Mouse (Mus musculus): ENCODE data around the gene Zfp704. TPM values are rescaled to one million over a fixed set of nuclear protein-coding genes. Genes with fewer than 3 reads are reported as not detected.
A peak's percentile ranks its signal among the peaks of the same experiment; 100 is the strongest.

The Zfp704 gene
- total and polyA plus RNA-seq, 2 experiments from 2014 or later, result 11.3 to 68.8 TPM

DNA sequence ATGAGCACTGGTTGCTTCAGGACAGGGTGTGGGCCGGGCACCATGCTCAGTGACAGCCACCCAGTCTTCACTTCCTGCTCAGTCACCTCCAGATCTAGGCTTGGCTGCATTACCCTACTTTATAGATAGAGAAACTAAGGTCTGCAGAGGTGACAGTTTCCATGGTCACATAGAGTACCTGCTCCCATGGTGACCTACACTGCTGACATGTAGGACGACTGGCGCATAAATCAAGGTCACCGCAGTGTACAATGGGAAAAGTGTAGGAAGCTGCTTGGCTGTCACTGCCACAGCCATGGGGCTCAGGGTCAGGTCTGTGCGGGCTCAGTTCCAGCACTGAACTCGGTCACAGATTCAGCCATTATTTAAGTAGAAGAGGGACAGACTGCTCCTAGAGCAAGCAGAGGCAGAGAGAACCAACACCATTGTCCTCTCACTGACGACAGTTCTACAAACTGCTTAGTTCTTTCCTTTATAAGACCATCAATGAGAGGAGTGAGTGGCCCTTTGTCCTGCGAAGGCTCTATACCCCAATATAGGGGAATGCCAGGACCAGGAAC lies 109.8 kb downstream of the Zfp704 start:
- Histone ChIP-seq H3K9me3 (ENCODE audit: low read length) (no peaks in the 10 kb centered on the region), H3K4me2 (ENCODE audit: low read depth, low read length, poor library complexity, severe bottlenecking) (0 out of 2 replicates have a peak overlapping the region, but pooled peaks have one; percentile 13), H3K9ac (replicated peaks; ENCODE audit: low read length, poor library complexity, severe bottlenecking) (0 out of 2 replicates have a peak overlapping the region, but pooled peaks have one; percentile 3), H3K4me1 (ENCODE audit: insufficient read depth, low read length) (peaks cover 16% of the 10 kb centered on the region), H3K36me3 (ENCODE audit: insufficient read depth, low read length) (no peaks in the 10 kb centered on the region), H3K27ac (ENCODE audit: low read depth, low read length) (peak overlapping the region; percentile 73), H3K4me3 (ENCODE audit: low read depth, low read length) (no peak overlapping the region), H3K27me3 (ENCODE audit: insufficient read depth, low read length) (no peaks in the 10 kb centered on the region)
- peak; percentile 42 for DNase-seq (ENCODE audit: low spot score)
- TF ChIP-seq CTCF (IDR thresholded peaks at IDR 0.05), result no peak
- peak; percentile 64; the same call in 1 of the 2 replicates for ATAC-seq (ENCODE audit: low FRiP score)
- 31% methylated on average over 8 of the region's 8 CpGs for WGBS

DNA sequence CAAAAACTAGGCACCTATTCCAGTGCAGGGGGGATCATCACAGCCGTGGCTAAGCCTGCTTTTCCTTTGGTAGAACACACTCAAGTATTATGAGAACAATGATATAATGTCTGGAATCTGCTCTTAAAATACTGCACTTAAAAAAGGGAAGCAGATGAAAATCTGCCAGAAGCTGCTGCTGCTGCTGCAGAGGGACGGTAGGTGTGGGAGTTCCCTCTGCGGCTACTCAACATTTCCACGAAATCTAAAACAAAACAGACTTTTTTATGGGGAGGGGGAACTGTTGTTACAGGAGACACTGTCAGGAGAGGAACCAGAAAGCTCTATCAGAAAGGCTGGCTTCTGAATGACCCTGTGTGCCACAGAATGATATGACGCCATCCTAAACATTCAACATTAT lies 110.4 kb downstream of the Zfp704 start:
- H3K27me3 ChIP-seq (ENCODE audit: insufficient read depth, low read length), result no peaks in the 10 kb centered on the region
- no peak overlapping the region for H3K9ac ChIP-seq (replicated peaks; ENCODE audit: low read length, poor library complexity, severe bottlenecking)
- H3K36me3 ChIP-seq (ENCODE audit: insufficient read depth, low read length), result no peaks in the 10 kb centered on the region
- H3K4me3 ChIP-seq (ENCODE audit: low read depth, low read length), result no peak overlapping the region
- H3K27ac ChIP-seq (ENCODE audit: low read depth, low read length), result peak overlapping the region; percentile 73; the same call in 1 of the 2 replicates
- no peak overlapping the region for H3K4me2 ChIP-seq (ENCODE audit: low read depth, low read length, poor library complexity, severe bottlenecking)
- ATAC-seq (ENCODE audit: low FRiP score) (no peak), DNase-seq (ENCODE audit: low spot score) (no peak)
- H3K4me1 ChIP-seq (ENCODE audit: insufficient read depth, low read length), result peaks cover 16% of the 10 kb centered on the region
- no peak for TF ChIP-seq CTCF (IDR thresholded peaks at IDR 0.05)
- 45% methylated on average over 5 of the region's 5 CpGs for WGBS
- H3K9me3 ChIP-seq (ENCODE audit: low read length), result no peaks in the 10 kb centered on the region

DNA sequence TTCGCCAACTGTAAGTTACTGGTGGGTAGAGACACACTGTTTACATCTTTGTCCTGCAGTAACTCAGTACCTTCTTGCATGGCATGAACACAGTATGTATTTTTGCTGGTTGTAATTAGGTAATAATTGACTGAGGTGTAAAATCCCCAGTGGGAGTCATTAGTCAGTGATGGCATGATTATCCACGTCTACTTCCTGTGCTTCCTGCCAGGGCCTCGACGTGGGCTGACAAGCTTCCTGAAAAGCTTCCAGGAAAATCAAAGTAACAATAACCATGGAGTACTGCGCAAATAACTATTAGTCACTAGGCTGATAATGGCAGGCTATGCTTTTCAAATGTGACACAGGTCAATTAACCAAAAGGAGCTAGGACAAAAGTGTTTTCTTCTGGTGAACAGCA lies 112.6 kb downstream of the Zfp704 start:
- WGBS, result 48% methylated on average over 5 of the region's 5 CpGs
- Histone ChIP-seq H3K27me3 (ENCODE audit: insufficient read depth, low read length) (no peaks in the 10 kb centered on the region), H3K4me2 (ENCODE audit: low read depth, low read length, poor library complexity, severe bottlenecking) (no peak overlapping the region), H3K4me1 (ENCODE audit: insufficient read depth, low read length) (peaks cover 16% of the 10 kb centered on the region), H3K36me3 (ENCODE audit: insufficient read depth, low read length) (no peaks in the 10 kb centered on the region), H3K27ac (ENCODE audit: low read depth, low read length) (no peak overlapping the region), H3K4me3 (ENCODE audit: low read depth, low read length) (no peak overlapping the region), H3K9me3 (ENCODE audit: low read length) (no peaks in the 10 kb centered on the region), H3K9ac (replicated peaks; ENCODE audit: low read length, poor library complexity, severe bottlenecking) (no peak overlapping the region)
- ATAC-seq (ENCODE audit: low FRiP score), result no peak
- DNase-seq (ENCODE audit: low spot score), result no peak
- TF ChIP-seq CTCF (IDR thresholded peaks at IDR 0.05), result no peak

DNA sequence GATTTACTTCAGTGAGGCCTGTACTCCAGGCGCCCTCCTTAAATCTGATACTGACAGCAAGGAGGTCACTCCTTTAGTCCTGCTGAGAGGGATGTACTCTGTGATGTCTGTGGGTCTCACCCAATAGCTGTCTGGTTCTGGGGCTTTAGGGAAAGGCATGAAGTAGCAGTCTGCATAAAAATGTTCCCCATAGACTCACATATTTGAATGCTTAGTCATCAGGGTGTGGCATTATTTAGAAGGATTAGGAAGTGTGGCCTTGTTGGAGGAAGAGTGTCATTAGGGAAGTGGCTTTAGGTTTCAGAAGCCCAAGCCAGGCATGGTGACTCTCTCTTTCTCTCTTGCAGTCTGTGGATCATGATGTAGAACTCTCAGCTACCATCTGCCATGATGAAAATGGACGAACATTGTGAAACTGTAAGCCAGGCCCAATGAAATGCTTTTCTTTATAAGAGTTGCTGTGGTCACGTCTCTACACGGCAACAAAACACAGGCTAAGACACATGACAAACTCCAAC lies 118.1 kb downstream of the Zfp704 start:
- H3K4me3 ChIP-seq (ENCODE audit: low read depth, low read length), result no peak overlapping the region
- no peaks in the 10 kb centered on the region for H3K36me3 ChIP-seq (ENCODE audit: insufficient read depth, low read length)
- no peak overlapping the region for H3K27ac ChIP-seq (ENCODE audit: low read depth, low read length)
- no peak overlapping the region for H3K9ac ChIP-seq (replicated peaks; ENCODE audit: low read length, poor library complexity, severe bottlenecking)
- no peak overlapping the region for H3K4me2 ChIP-seq (ENCODE audit: low read depth, low read length, poor library complexity, severe bottlenecking)
- WGBS, result 74% methylated on average over 4 of the region's 4 CpGs
- H3K27me3 ChIP-seq (ENCODE audit: insufficient read depth, low read length), result no peaks in the 10 kb centered on the region
- ATAC-seq (ENCODE audit: low FRiP score) (no peak), DNase-seq (ENCODE audit: low spot score) (no peak)
- no peak for TF ChIP-seq CTCF (IDR thresholded peaks at IDR 0.05)
- no peaks in the 10 kb centered on the region for H3K9me3 ChIP-seq (ENCODE audit: low read length)
- H3K4me1 ChIP-seq (ENCODE audit: insufficient read depth, low read length), result no peaks in the 10 kb centered on the region

DNA sequence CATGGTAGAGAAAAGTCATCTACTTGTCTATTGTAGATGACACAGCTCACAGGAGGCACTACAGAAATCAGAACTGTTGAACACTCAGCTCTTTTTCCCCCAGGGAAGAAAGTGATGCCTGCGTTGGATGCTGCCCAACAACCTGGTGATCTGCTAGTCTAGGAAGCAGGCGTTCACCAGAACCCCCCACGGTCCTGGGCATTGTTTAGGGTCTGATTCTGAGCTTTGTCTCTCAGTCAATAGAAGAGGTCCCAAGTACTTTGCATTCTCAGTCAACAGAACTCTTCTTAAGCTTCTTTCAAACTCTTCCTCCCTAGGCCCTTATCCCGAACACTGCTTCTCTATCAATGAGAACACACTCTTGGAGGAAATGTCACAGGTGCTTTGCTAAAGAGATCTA lies 122.2 kb downstream of the Zfp704 start:
- DNase-seq (ENCODE audit: low spot score), result no peak
- Histone ChIP-seq H3K4me1 (ENCODE audit: insufficient read depth, low read length) (no peaks in the 10 kb centered on the region), H3K9me3 (ENCODE audit: low read length) (no peaks in the 10 kb centered on the region), H3K27me3 (ENCODE audit: insufficient read depth, low read length) (no peaks in the 10 kb centered on the region), H3K9ac (replicated peaks; ENCODE audit: low read length, poor library complexity, severe bottlenecking) (no peak overlapping the region), H3K4me3 (ENCODE audit: low read depth, low read length) (no peak overlapping the region), H3K36me3 (ENCODE audit: insufficient read depth, low read length) (no peaks in the 10 kb centered on the region), H3K4me2 (ENCODE audit: low read depth, low read length, poor library complexity, severe bottlenecking) (no peak overlapping the region), H3K27ac (ENCODE audit: low read depth, low read length) (no peak overlapping the region)
- 51% methylated on average over 4 of the region's 4 CpGs for WGBS
- no peak for TF ChIP-seq CTCF (IDR thresholded peaks at IDR 0.05)
- ATAC-seq (ENCODE audit: low FRiP score), result no peak

DNA sequence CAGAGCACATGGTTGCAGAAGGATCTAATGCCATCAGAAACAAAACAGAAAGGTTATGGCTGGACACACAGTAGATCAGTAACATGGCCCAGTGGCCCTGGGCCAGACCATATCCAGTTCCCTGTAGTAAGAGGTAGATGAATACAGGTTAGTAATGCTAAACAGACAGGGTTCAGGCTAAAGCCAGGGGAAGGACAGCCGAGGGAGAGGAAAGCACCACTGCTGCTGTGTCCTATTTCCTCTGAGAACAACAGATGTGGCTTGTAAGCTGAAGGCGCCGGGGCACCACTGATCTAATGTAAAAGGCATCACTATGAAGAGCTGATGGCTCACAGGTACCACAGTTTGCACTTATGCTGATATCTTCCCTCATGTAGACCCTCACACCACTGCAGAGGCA lies 124.4 kb downstream of the Zfp704 start:
- no peak for TF ChIP-seq CTCF (IDR thresholded peaks at IDR 0.05)
- Histone ChIP-seq H3K4me2 (ENCODE audit: low read depth, low read length, poor library complexity, severe bottlenecking) (no peak overlapping the region), H3K27ac (ENCODE audit: low read depth, low read length) (no peak overlapping the region), H3K27me3 (ENCODE audit: insufficient read depth, low read length) (no peaks in the 10 kb centered on the region), H3K36me3 (ENCODE audit: insufficient read depth, low read length) (no peaks in the 10 kb centered on the region), H3K9me3 (ENCODE audit: low read length) (no peaks in the 10 kb centered on the region), H3K9ac (replicated peaks; ENCODE audit: low read length, poor library complexity, severe bottlenecking) (no peak overlapping the region), H3K4me1 (ENCODE audit: insufficient read depth, low read length) (no peaks in the 10 kb centered on the region), H3K4me3 (ENCODE audit: low read depth, low read length) (no peak overlapping the region)
- 97% methylated on average over 3 of the region's 3 CpGs for WGBS
- DNase-seq (ENCODE audit: low spot score) (no peak), ATAC-seq (ENCODE audit: low FRiP score) (no peak)

Measured in midbrain, postnatal 0 days (tissue).